Mouse (Mus musculus) ovary, adult 18-20 months (tissue): ENCODE results near the gene Acoxl.

Source experiments
- DNase-seq: peaks from one replicate; pipeline ENCODE4 v3.0.0; 2022; ENCODE audit warnings: low spot score, mixed read lengths

The Acoxl gene

DNA sequence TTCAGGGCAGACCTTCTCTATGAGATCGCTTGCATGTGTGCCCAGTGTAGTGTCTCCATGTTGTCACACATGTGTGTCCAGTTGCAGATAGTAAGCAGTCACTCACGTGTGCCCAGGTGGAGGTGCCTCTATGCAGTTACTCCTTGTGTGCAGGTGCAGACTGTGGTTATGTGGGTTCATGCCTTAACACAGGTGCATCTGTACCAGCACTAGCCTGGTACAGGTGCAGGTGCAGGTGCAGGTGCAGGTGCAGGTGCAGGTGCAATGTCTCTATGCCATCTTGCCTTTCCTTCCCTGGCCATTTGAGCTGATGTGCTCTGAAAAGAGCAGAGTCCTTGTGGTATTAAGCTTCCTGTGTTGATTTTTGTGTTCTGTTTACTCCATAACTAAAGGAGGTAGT lies 100.5 kb downstream of the Acoxl start:
- DNase-seq = no peak

DNA sequence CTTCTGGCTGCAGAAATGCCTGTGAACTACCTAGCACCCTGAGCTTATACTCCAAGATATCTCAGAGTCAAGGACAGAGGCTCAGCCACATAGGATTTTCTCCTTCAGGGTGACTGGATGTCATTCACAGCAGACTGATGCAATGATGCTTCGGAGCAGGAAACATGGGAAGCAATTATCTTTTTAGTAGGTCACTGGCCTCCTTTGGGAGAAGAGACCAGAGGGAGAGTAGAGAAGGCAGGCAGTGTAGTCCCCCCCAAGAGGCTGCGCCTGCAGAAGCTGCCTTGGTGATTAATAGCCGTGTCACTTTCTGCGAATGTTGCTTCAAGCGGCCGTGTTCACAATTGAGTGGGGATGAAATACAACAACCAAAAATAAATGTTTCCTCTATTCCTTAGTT lies 121.9 kb downstream of the Acoxl start:
- DNase-seq = no peak

DNA sequence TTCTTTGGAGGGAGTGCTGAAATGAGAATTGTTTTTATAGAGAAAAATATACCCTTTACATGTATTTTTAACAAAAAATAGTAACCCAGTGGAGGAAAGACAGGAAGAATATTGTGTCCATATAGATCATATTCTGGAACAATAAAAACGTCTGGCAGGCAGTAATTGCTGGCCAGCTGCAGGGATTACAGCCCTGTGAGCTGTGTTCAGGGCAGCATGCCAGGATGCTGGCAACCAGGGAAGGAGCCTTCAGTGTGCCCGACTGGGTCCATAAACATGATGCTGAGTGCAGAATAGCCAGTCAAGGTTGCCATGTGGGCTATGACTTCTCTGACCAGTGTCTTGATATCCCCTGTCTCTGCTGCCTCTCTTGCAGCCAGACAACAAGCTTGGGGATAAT lies 122.5 kb downstream of the Acoxl start:
- no peak for DNase-seq

DNA sequence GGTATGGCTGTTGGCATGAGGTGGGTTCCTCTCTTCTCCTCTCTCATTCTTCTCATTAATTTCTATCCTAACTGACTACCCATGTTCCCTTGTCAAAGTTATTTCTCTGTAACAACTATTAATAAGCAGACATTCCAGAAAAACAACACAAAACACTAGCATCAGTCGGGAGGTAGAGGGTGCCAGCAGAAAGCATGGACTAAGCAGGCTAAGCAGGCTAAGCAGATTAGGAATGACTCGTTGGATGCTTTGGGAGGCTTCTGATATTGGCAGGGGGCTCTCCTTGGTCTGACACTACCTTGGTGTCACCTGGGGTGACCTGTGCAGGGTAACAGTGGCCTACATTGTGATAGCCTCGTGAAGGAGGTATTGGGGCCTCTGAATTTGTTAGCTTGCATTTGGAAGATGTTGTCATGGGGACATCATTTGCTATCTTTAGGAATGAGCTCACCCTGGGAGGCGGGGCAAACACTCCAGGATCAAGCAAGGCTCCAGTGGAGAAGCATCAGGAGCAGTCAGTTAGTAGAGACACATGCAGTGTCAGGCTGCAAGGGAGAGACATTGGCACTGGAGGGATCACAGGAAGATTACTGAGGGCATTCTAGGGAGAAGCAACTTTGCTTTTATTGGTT lies 123.2 kb downstream of the Acoxl start:
- DNase-seq = no peak

DNA sequence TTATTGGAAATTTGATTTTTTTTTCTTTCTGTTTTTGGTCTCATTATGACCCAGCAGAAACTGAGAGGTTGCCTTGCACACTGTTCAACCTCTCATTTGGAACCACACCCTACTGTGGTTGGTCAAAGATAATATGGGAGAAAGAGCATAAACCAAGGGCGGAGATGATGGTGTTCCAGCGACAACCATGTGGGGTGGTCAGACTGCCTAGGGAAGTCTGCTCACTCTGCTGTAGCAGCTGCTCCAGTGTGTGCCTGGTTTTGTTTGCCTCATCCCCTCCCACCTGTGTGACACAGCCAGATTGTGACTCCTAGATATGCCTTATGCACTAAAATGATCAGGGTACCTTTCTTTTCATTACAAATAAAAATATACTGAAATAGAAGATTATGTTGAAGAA lies 130.3 kb downstream of the Acoxl start:
- no peak for DNase-seq

DNA sequence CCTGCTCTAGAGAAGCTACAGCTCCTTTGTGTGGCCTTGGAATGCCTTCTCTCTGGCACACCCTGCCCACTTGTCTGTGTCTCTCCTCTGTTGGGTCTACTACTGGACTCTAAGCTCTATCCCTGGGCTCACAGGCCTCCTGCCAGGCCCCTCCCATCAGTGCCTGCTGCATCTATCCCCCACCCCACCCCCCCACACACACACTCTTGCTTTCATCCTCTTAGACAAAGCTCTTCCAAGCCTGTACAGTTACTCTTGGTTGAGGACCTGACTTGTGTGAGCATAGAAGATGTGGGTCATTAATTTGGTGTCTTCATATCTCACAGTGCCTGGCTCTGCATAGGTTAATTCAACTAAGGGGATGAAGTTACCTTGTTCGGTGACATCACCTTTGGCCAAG lies 137.6 kb downstream of the Acoxl start:
- DNase-seq = no peak

DNA sequence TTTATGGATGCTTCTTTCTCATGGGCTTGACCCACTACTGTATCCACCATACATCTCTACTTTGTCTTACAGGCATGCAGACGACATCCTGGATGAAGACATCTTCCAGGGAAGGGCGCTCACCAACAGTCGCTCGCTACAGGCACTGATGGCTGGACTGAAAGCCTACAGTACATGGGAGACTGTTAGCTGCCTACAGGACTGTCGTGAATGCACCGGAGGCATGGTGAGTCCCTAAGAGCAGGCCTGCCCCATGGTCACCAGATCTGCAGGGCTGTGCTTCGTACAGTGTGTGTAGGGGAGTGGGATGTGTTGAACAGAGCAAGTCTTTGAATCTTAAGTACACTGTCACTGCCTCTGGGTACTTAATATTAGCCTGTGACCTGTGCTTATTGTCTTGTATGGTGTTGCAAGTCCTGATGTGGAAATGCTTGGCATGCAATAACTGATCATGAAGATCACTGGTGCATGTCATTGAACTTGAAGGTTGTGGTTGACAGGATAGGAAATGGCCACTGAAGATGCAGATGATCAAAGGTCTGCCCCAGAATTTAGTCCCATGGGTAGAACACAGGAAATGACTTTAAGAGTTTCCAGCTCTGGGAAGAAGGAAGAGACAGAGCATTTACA lies 140.0 kb downstream of the Acoxl start:
- DNase-seq = no peak

DNA sequence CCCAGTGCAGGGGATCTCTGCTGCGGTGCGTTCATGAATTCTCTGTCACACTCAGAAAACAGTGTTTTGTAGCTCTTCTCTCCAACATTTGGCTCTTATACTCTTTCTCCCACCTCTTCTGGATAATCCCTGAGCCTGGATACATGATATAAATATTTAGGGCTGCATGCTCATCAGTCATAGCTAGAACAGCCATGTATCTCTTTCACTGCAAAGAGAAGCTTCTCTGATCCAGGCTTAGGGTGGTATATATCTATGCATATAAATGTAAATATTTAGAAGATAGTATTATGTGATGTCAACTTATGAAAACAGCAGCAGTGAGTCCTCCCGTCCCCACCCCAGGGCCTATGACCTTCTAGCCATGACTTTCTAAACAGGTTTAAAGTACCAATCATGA lies 143.9 kb downstream of the Acoxl start:
- DNase-seq = no peak

DNA sequence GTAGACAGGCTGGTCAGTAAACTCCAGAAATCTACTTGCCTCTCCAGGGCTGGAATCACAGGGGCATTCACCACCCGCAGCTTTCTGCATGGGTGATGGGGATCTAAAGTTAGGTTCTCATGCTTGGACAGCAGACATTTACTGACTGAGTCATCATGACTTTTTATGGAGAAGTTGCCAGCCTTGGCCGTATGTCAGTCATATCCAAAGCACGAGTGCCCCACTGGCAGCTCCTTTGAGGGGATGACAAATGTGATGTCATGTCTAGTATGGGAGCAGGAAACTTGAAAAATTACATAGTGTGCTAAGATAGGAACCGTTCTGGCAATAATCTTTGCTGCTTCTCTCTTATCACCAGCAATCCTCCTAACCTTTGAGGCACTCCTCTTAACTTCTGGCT lies 144.6 kb downstream of the Acoxl start:
- no peak for DNase-seq

DNA sequence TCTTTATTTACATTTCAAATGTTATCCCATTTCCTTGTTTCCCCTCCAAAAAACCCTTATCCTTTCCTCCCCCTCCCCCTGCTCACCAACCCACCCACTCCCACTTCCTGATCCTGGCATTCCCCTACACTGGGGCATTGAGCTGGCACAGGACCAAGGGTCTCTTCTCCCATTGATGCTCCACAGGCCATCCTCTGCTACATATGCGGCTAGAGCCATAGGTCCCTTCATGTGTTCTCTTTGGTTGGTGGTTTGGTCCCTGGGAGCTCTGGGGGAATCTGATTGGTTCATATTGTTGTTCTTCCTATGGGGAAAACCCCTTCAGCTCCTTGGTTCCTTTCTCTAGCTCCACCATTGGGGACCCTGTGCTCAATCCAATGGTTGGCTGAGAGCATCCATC lies 145.3 kb downstream of the Acoxl start:
- DNase-seq = no peak

DNA sequence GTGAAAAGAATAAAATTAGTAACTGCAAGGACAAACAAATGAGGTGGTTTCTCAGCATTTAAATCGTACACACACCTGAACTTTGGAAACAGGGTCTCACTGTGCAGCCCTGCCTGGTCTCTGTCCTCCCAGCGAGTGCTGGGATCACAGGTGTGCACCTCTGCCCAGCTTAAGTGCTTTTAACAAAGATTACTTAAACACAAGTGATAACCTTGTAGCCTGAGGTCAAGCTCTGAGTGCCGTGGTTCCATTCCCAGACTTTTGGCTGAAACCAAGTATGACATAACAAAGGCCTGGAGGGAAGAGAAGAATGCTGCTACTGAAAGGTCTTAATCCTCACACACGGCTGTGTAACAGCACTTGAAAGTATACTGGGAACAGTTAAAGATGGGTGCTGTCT lies 149.0 kb downstream of the Acoxl start:
- DNase-seq = no peak

DNA sequence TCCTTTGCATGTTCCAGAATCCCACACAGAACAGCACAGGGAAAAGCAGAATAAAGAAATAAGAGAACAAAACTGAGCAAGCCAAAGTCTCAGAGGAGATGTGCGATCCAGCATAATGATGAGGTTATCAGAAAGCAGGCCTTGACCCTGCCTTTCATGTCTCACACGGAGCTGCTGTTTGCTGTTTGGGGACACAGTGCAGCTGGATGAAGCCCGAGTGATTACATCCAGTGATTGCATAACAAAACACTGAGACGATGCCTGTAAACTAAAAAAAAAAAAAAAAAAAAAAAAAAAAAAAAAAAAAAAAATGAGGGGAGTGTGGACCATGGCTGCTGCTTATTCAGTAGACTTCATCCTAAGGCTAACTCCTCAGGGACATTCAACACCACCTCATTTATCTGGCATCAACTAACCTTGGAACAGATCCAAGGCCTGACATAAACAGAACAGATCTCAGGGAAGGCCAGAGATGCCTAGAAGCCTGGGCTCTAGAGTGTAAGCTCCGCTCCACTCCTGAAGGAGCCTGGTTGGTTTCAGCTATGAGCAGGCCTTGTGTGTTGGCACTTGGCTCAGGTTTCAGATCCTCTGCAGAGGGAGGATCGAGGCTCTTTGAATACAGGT lies 152.3 kb downstream of the Acoxl start:
- DNase-seq = peak; percentile 54

DNA sequence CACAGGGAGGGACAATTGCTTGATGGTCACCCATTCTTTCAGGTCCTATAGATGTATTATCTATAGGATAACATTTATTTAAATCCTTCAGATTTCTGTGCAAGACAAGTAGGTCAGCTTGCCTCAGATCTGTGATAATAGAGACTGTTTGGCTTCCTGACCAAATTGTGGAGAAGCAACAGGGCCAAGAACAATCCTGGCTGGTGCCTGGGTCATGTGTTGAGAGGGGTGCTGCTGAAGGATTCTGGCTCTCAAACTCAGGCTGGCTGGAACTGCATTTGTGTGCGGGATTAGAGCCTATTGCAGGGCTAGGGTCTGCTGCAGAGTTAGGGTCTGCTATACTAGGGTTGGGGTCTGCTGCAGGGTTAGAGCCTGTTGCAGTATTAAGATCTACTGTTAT lies 153.0 kb downstream of the Acoxl start:
- peak; percentile 21 for DNase-seq

DNA sequence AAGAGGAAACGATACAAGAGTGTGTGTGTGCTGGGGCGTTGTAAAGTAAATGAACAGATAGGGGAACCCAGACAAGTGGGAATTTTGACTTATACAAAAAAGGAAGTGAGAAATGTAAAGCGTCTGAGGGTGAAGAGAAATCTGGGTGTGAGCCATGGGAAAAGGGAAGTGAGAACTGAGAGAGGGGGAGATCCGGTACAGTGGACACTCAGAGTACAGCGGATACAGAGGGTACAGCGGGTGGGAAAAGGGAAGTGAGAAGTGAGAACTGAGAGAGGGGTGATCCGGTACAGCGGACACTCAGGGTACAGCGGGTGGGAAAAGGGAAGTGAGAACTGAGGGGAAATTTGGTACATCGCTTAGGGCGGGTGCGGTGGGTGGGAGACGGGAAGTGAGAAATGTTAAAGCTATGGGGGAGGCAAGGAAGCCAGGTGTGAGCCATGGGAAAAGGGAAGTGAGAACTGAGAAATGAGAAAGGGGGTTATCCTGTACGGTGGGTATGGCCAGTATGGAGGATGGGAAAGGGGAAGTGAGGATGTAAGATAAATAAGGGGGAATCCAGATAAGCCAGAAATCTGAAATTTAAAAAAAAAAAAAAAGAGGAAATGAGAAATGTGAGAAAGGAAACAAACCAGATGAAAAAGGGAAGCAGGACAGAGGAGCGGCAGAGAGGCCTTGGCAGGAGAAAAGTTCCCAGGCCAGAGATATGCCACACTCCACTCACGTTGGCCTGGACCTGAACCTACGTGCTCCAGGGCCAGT lies 170.2 kb downstream of the Acoxl start:
- no peak for DNase-seq

DNA sequence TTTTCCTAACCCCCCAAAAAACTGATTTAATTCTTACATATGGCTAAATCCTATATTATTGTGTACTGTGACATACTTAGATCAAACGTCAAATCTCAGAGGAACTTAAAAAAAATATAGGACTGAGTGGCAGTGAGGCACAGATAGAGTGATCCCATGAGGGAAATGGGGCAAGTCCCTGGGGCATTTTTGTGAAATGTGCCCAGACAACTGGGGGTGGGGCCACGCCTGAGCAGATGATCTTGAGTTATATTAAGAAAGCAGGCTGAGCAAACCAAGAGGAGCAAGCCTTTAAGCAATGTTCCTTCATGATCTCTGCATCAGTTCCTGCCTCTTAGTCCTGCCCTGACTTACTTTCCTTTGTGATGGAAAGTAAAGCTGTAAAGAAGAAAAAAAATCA lies 175.9 kb downstream of the Acoxl start:
- no peak for DNase-seq

DNA sequence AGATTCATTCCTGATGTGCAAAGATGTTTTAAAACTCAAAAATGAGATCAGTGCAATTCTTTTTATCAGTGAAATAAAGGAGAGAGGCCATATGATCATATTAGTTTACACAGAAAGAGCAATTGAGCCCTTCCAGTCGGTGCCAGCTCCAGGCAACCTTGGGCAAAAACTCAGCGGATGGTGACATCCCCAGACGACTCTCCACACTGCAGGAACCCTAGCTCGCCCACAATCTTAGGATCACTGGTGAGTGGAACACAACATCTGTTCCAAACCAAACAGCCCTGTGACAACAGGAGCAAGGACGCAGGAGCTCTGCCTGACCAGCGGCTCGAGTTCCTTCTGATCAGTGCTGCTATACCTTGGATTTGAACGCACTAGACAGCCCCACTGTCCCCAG lies 176.9 kb downstream of the Acoxl start:
- DNase-seq = no peak

DNA sequence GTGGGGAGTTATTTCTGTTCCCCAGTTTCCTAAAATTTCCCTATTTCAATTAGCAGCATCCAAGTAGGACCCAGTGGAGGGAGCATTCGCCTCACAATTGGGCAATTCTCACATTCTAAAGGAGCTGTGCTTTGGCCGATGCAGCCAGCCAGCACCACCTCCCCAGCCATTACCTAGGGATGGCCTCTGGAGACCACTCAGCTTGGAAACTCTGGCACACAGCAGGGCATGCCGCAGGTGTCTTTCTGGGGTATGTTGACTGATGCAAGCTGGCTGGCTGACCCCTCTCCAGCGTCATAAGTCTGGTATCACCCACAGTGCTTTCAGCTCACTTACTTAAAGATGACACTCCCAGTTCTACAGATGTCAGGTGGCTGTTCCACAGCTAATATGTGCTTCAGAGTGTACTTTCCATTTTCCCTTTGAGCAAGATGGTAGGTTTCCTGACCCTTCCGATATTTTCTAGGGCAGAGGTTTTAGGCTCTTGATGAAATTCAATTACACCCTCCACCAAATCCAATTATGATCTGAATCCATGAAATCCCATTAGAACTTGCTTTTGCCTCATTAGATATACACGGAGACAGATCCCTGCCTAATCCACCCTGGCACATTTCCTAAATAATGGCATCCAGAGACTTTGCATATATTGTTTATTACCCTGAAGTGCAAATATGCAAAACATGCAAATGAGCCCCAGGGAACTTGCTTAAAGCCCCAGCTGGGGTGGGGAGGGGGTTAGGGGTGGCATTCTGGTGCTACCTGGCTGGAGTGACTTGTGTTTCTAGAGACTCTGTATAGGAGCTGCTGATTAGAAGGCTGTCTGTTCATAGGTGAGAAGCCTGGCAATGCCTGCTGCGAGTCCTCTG lies 181.6 kb downstream of the Acoxl start:
- DNase-seq = no peak

DNA sequence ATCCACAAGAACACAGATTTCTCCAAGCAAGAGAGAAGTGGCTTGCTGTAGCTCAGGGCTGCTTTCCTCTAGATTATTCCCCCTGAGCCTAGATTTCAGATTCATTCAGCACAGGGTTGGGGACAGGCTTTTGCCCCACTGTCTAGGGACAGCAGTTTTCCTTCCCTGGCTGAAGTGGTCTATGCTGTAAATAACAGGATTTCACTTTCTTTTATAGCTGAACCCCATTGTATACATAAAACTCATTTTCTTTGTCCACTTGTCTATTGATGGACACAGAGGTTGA lies 182.2 kb downstream of the Acoxl start:
- no peak for DNase-seq

DNA sequence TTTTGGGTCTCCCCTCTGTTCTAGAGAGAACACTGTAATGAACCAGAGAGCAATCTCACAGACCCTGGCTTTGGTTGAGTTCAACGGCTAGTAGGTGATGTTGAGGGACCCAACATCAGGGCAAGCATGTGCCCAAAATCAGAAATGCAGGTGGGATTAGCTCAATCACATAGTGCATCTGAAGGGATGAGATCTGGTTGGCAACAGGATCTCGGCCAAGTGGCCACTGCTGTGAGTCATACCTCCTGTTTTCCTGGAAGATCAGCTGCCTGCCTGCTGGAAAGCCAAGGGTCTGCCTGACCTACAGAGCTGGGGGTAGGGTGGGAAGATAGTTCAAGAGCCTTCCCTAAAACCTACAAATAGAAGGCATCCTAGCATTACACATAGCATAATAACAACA lies 185.2 kb downstream of the Acoxl start:
- no peak for DNase-seq

DNA sequence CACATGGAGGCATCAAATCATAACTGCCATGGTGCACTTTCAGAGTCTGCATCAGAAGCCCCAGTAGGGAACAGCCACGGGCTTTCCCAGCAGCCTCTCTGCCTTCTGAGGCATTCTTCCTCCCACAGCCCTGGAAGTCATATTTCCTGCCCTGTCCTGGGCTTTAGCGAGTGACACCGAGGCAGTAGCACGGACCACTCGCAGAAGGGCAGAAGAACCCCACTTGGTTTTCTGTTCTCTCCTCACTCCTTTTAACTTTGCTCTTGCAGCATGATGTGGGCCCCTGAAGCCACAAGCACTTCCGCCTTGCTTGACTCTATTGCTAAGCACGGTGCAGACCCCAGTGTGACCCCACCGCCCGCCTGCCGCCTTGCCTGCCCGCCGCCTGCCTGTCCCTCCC lies 189.0 kb downstream of the Acoxl start:
- DNase-seq = no peak

DNA sequence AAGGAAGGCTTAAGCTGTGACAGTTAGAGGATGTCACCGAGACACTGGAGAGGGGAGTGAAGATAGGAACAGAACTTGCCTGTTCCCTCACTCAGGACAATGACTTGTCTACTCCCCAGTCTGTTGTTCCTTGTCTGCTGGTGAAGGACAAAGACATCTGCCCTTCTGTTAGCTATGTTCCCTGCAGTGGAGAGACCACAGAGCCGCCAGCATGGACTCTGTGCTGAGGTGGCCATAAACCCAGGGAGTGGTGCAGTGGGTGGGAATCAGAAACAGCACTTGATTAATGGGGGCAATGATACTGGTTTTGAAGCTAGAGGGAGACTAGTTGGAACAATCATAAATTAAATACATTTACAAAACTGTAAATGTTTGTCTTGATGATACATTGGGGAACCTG lies 191.3 kb downstream of the Acoxl start:
- no peak for DNase-seq

DNA sequence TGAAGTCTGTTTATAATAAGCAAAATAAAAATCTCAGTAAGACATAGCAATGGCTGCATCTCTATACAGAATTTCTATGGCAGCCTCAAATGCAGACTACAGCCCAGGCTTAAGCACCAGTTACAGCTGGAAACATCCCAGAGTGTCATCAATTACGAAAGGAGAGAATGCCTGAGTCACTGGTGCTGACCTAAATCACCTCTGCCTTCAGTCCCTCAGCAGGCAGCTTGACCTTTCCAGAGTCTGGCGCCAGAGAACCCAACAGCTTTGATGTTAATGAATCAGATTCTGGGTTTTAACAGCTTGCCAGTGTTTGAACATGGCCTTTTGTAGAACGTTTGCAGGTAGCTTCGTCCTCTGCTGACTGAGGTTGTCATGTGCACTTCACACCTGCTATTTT lies 193.4 kb downstream of the Acoxl start:
- DNase-seq = no peak
